Comparison of ENCODE assay signal across 24 mouse cellular contexts in genomic region chr2:45125181-45125580, GRCm38 (mm10).
"Had no signal": no experiment of that assay in that cellular context is flagged by ENCODE, and none has a peak within 500 bp of the region (broad histone marks: within the 10 kb centered on the region; RNA-seq: fewer than 3 reads in every experiment).

No protein-coding gene starts in this region.

- H3K4me3 ChIP-seq: heart, embryonic 13.5 days; heart, embryonic 15.5 days; hindbrain, embryonic 13.5 days; hindbrain, embryonic 15.5 days; kidney, embryonic 15.5 days; limb, embryonic 13.5 days; limb, embryonic 15.5 days; liver, embryonic 12.5 days had no signal

- H3K27ac ChIP-seq: heart, embryonic 13.5 days; heart, embryonic 15.5 days; hindbrain, embryonic 13.5 days; hindbrain, embryonic 15.5 days; hindbrain, postnatal 0 days; kidney, embryonic 15.5 days; kidney, postnatal 0 days; limb, embryonic 13.5 days; limb, embryonic 15.5 days; liver, embryonic 12.5 days; liver, embryonic 14.5 days had no signal

- DNase-seq: gastrocnemius, postnatal 14 days; gastrocnemius, postnatal 36 days; heart, adult 18-20 months; heart, postnatal 14 days; heart, postnatal 36 days; kidney, adult 11 months; kidney, adult 2 months; kidney, adult 9 months; kidney, postnatal 14 days; kidney, postnatal 36 days; layer of hippocampus, postnatal 36 days; left cerebral cortex, postnatal 4 days had no signal

- ATAC-seq: hindbrain, postnatal 0 days; intestine, embryonic 16.5 days; liver, embryonic 12.5 days had no signal
